Mouse (Mus musculus) G1E-ER4 (cell line): ENCODE results near the gene Brk1. TPM values are rescaled to one million over a fixed set of nuclear protein-coding genes. Genes with fewer than 3 reads are reported as not detected.

Source experiments
- GATA1 ChIP-seq: IDR thresholded peaks from one replicate; pipeline ENCODE4 v1.8.0; 2012; ENCODE audit warnings: low read length, inconsistent platforms
- polyA plus RNA-seq: library from polyadenylated mRNA; stranded (reverse); fragments of >175 nt; gene quantifications from 2 replicates; pipeline ENCODE4 v1.2.3, GENCODE M21; 2012

Gene Brk1
- polyA plus RNA-seq, 1 experiment = 29.9 TPM

- TF ChIP-seq GATA1 = no peak
Measured at GRCm38 (mm10) chr6:113649346-113650196, 45.0 kb downstream of the Brk1 start.

GRCm38 (mm10) chr6:113650197-113650640 is 45.6 kb downstream of the Brk1 start:
- TF ChIP-seq GATA1 = no peak

- no peak for TF ChIP-seq GATA1
Measured at GRCm38 (mm10) chr6:113651626-113652025, 47.1 kb downstream of the Brk1 start.

GRCm38 (mm10) chr6:113653551-113653950 is 49.0 kb downstream of the Brk1 start:
- no peak for TF ChIP-seq GATA1

- no peak for TF ChIP-seq GATA1
Measured at GRCm38 (mm10) chr6:113654102-113654501, 49.5 kb downstream of the Brk1 start.

- no peak for TF ChIP-seq GATA1
Measured at GRCm38 (mm10) chr6:113654753-113655397, 50.3 kb downstream of the Brk1 start.

- no peak for TF ChIP-seq GATA1
Measured at GRCm38 (mm10) chr6:113655475-113655874, 50.9 kb downstream of the Brk1 start.

GRCm38 (mm10) chr6:113656847-113657246 is 52.3 kb downstream of the Brk1 start:
- no peak for TF ChIP-seq GATA1

- TF ChIP-seq GATA1 = no peak
Measured at GRCm38 (mm10) chr6:113658226-113658625, 53.7 kb downstream of the Brk1 start.

- no peak for TF ChIP-seq GATA1
Measured at GRCm38 (mm10) chr6:113659648-113660491, 55.3 kb downstream of the Brk1 start.

GRCm38 (mm10) chr6:113660492-113661352 is 56.1 kb downstream of the Brk1 start:
- no peak for TF ChIP-seq GATA1

- no peak for TF ChIP-seq GATA1
Measured at GRCm38 (mm10) chr6:113661353-113662241, 57.0 kb downstream of the Brk1 start.

GRCm38 (mm10) chr6:113662964-113663700 is 58.6 kb downstream of the Brk1 start:
- no peak for TF ChIP-seq GATA1
